Mouse (Mus musculus): ENCODE data around the gene Sh3bp4.

GRCm38 (mm10) chr1:89108340-89108896 lies 38.2 kb downstream of the Sh3bp4 start:
- TF ChIP-seq CTCF (IDR thresholded peaks at IDR 0.05; ENCODE audit: low read depth, low read length) (no peak), POLR2A (IDR thresholded peaks at IDR 0.05; ENCODE audit: borderline replicate concordance, low read depth, low read length) (no peak)

All from bone marrow macrophage, adult 2 months (primary cell).